Mouse (Mus musculus): Measurements from ENCODE around the gene Psmd7.

DNA sequence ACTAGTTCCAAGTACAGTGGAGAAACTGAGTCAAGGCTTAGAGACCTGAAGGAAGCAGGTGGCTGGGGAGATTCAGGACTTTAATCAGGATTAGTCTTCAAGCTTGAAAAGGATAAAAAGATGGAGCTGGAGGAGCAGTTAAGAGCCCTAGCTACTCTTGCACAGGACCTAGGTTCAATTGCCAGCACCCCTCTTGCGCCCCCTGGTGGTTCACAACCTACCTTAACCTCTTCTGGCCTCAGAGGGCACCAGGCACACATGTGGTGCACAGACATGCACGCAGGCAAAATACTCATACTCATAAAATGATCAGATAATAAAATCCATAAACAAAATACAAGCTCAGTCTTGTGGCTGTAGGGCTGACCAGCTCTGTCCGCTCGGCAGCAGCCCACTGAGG lies 15.8 kb downstream of the Psmd7 start:
- TF ChIP-seq CTCF (IDR thresholded peaks at IDR 0.05; ENCODE audit: control insufficient read depth, insufficient read depth, low read length) (peak; percentile 93), POLR2A (IDR thresholded peaks at IDR 0.05; ENCODE audit: borderline replicate concordance, control insufficient read depth, low read depth, low read length) (no peak)

Data from bone marrow, adult 2 months (tissue).